Mouse (Mus musculus) 3134 (cell line): ENCODE data around the gene Mettl13.

Experiments used
- DNase-seq: peaks from one replicate; pipeline ENCODE4 v3.0.0-alpha.2; 2011; ENCODE audit warnings: low spot score; ENCODE audit not compliant: insufficient read length; ENCODE audit errors: extremely low read depth

Gene Mettl13

GRCm38 (mm10) chr1:162548016-162548916, at the start of gene Mettl13:
Gene Mettl13 (minus strand): TSS chr1:162548551.
- peak; percentile 92 for DNase-seq

DNA sequence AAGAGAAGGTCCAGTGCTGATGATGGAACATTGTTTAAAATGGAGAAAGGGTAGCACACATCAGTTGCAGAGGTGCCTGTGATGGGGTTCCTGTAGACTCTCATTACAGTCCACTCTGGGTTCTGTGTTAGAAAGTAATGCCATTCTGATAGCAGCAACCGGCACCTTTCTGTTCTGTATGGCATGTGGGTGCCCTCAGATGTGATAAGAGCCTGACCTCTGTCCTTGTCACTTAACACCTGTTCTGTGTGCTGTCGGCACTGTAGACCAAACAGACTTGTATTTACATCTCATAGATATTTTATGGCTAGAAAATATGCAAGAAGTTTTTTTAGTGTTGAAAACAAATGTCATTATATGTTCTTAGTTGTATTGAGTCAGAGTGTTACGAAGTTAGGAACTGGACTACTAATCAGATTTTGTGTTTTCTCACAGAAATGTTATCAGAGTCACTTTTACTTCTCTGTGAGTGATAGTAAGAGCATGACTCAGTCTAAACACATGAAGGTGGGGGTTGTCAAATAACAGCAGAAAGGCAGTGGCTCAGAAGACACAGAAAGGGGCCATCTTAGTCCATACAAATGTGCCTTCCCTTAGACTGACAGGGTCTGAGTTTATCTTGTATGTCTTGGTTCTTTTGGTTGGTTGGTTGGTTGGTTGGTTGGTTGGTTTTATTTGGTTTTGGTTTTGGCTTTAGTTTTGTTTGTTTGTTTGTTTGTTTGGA, 49.2 kb upstream of the Mettl13 start:
- DNase-seq = no peak

DNA sequence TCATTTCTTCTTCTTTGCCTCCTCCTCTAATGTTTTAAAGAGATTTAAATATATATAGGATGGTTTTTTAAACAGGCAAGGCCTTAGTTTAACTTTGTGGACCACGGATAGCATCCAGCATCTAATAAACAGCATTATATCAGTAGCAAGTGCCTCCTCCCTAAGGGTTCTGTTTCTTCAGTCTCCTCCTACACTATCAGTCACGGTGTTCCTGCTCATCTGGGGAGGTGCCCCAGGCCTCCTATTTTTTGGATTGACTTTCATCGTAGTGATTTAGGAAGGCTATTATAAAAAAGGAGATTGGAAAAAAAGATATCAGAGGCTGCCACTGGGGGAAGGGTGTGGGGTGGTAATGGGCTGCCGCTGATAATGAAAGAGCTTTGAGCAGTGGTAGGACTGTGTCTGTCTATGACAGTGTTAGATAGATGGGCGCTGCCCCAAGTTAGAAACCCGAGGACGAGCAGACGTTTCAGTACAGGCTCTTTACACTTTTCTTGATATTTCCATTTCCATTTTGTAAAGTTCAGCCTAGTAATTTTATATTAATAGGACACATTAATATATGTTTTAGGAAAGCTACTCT, 42.2 kb upstream of the Mettl13 start:
- DNase-seq = no peak

GRCm38 (mm10) chr1:162589443-162589842, 41.1 kb upstream of the Mettl13 start:
- no peak for DNase-seq

DNA sequence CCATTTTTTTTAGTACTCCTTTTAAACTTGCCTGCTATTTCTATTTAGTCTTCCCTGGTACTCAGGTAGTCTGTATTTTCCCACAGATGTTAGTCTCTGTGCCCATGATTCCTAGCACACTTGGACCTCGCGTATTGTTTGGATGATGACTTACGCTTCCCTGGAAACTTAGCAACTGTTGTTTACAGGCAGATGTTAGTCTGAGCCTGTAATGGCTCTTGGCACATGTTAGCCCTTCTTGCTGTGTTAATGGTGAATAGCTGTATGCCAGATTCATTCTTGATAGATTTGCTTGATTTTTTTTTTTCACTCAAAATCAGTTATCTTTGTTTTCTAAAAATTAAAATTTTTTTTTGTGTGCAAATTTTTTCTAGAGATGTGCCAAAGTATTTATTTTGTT, 40.3 kb upstream of the Mettl13 start:
- no peak for DNase-seq

GRCm38 (mm10) chr1:162586282-162586681, 37.9 kb upstream of the Mettl13 start:
- no peak for DNase-seq

- no peak for DNase-seq
Observed at GRCm38 (mm10) chr1:162582884-162583283, 34.5 kb upstream of the Mettl13 start.

DNA sequence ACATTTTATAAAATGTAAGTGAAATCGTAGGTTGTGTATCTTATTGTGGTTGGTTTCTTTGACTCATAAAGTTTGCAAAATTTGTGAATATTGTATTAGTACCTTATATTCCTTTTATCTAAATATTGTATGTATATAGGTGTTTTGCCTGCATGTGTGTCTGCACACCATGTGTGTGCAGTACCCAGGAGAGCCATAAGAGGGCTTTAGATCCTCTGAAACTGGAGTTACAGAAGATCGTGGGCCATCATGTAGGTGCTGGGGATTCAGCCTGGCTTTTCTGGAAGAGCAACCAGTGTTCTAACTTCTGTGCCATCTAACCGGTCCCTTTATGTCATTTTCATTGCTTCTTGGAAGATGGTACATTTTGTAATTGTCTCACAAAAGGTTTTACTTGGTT, 26.7 kb upstream of the Mettl13 start:
- no peak for DNase-seq

DNA sequence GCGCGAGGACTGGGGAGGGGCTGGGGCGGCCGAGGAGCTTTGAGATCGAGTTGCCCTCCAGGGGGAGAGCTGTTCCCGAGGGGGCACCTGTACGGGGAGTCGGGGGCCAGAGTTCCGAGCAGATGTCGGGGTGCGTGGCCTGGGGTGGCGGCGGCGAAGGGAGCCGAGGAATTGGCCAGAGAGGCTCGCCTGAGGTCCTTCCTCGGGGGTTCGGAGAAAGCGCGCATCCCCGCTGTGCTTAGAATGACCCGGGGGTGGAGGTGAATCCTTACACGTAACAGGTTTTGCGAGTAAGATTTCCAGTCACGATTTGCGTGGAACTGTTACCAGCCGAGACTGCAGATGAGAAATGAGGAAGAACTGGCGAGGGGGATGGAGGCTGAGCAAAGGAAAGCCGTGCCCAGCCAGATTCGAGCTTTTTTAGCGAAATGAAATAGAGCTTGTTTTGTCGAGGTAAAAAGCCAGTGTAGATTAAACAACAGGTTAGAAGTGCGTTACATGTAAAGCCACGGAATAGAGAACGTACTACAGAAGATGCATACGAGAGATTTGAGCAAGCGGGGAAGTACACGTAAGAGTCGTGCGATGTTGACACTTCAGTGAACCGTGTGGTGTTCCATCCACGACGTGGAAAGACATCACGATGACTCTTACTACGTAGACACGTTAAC, 22.7 kb upstream of the Mettl13 start:
- DNase-seq = no peak

DNA sequence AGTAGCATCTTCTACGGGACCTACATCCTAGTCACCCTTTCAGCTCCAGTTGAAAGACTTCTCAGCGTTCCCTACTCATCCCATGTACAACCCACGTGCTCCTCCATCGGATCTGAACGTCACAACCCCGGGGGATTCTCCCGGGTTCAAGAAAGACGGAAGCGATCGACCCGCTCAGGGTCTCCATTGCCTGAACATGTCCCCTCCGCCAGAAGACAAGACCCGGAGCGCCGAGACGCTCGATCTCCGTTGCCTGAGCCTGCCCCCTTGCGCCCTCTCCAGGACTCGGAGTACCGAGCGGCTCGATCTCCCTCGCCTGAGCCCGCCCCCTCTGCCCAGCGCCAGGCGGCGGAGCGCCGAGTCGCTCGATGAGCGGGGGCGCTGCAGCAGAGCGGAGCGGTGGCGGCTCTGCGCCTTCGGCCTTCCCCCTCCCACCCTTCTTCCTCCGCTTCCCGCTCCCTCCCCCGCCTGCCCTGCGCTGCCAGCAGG, 22.0 kb upstream of the Mettl13 start, which contains the start of gene Vamp4:
Gene Vamp4, plus strand, starts transcription at position 256 of the 489 bp plus-strand sequence.
- DNase-seq = peak; percentile 97

GRCm38 (mm10) chr1:162567351-162567750, 19.0 kb upstream of the Mettl13 start:
- no peak for DNase-seq

- no peak for DNase-seq
Observed at GRCm38 (mm10) chr1:162564992-162565391, 16.6 kb upstream of the Mettl13 start.

- DNase-seq = no peak
Observed at GRCm38 (mm10) chr1:162563236-162563635, 14.9 kb upstream of the Mettl13 start.

DNA sequence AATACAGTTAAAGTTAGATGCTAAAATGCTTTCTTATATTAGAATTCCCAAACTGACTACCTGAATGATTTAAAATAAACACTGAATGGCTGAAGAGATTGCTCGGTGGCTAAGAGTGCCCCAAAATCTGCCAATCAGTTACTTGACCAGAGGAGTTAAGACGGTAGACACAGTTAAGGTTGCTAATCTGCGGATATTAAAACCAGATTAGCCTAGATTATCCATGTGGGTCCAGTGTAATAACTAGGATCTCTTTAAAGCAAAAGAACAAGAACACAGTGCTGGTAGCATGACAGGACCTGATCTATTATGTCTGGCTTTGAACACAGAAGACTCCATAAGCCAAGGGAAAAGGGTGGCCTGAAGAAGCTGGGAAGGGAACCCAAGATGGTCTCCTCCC, 5.8 kb upstream of the Mettl13 start:
- DNase-seq = no peak

GRCm38 (mm10) chr1:162552956-162553355, 4.6 kb upstream of the Mettl13 start:
- DNase-seq = no peak

GRCm38 (mm10) chr1:162549615-162550283, 1.4 kb upstream of the Mettl13 start:
- DNase-seq = peak; percentile 51

- DNase-seq = no peak
Observed at GRCm38 (mm10) chr1:162548917-162549613, 714 bp upstream of the Mettl13 start.

GRCm38 (mm10) chr1:162547607-162548006, 744 bp downstream of the Mettl13 start:
- DNase-seq = no peak

- no peak for DNase-seq
Observed at GRCm38 (mm10) chr1:162543231-162543630, 5.1 kb downstream of the Mettl13 start.
